Comparison of ENCODE assay signal across 21 mouse cellular contexts in genomic region chr4:32385623-32386022, GRCm38 (mm10).
"Had no signal": no experiment of that assay in that cellular context is flagged by ENCODE, and none has a peak within 500 bp of the region (broad histone marks: within the 10 kb centered on the region; RNA-seq: fewer than 3 reads in every experiment).

No protein-coding gene starts in this region.

- H3K9me3 ChIP-seq: heart, embryonic 13.5 days; heart, embryonic 15.5 days; hindbrain, embryonic 10.5 days; hindbrain, embryonic 12.5 days; intestine, embryonic 15.5 days; limb, embryonic 13.5 days; limb, embryonic 15.5 days had no signal

- H3K27me3 ChIP-seq: heart, embryonic 13.5 days; heart, embryonic 15.5 days; hindbrain, embryonic 12.5 days; intestine, embryonic 15.5 days; limb, embryonic 13.5 days; limb, embryonic 15.5 days had no signal

- H3K4me2 ChIP-seq: heart, embryonic 11.5 days; heart, embryonic 13.5 days; heart, embryonic 15.5 days; hindbrain, embryonic 12.5 days; hindbrain, embryonic 14.5 days; intestine, embryonic 15.5 days; limb, embryonic 13.5 days; limb, embryonic 15.5 days had no signal

- H3K9ac ChIP-seq: heart, embryonic 13.5 days; heart, embryonic 15.5 days; hindbrain, embryonic 12.5 days; hindbrain, embryonic 14.5 days; intestine, embryonic 15.5 days; limb, embryonic 13.5 days; limb, embryonic 15.5 days had no signal

- H3K36me3 ChIP-seq: heart, embryonic 15.5 days; hindbrain, embryonic 10.5 days; hindbrain, embryonic 12.5 days; intestine, embryonic 15.5 days; limb, embryonic 13.5 days; limb, embryonic 15.5 days had no signal

- H3K27ac ChIP-seq: hindbrain, embryonic 10.5 days; hindbrain, embryonic 12.5 days; hindbrain, embryonic 14.5 days; intestine, embryonic 15.5 days; limb, embryonic 13.5 days; limb, embryonic 15.5 days had no signal

- ATAC-seq: hindbrain, embryonic 16.5 days; inflammation-experienced regulatory T-cells, adult 6 months; intestine, embryonic 15.5 days; intestine, postnatal 0 days had no signal

- DNase-seq: heart, postnatal 14 days; kidney, adult 18-20 months; kidney, adult 8-10 months; kidney, postnatal 10 days; kidney, postnatal 36 days; layer of hippocampus, adult 9-11 months; layer of hippocampus, postnatal 36 days; left cerebral cortex, postnatal 4 days had no signal

- H3K4me3 ChIP-seq: gastrocnemius, adult 2 months; heart, embryonic 13.5 days; heart, embryonic 15.5 days; hindbrain, embryonic 10.5 days; hindbrain, embryonic 12.5 days; intestine, embryonic 15.5 days; limb, embryonic 13.5 days; limb, embryonic 15.5 days had no signal
